Mouse (Mus musculus): ENCODE data around the gene Lilra6.
"Not testable (repeated sequence)": the region's sequence is repeated elsewhere in the genome, so short reads cannot be mapped to it uniquely, and the experiment has no call there.

The Lilra6 gene

DNA sequence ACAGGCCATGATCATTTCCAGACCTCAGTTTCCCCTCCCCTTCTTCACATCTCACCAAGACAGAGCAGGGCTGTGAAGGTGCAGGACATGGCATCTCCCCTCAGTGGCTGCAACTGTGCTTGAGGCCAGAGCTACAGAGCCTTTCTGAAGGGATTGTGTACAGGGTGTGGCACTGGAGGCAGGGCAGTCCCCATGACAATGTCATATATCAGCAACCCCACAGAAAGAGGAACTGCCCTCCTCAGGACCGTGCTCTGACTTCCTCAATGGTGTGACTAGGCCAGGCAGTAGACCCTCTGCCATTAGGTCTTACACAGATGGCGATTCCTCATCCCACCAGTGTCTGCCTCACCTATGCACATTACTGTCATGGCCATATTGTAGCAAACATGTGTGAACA lies at the start of gene Lilra6:
Gene Lilra6 (minus strand): TSS at position 117 of the 400 bp plus-strand sequence.
- DNase-seq = not testable (repeated sequence)

DNA sequence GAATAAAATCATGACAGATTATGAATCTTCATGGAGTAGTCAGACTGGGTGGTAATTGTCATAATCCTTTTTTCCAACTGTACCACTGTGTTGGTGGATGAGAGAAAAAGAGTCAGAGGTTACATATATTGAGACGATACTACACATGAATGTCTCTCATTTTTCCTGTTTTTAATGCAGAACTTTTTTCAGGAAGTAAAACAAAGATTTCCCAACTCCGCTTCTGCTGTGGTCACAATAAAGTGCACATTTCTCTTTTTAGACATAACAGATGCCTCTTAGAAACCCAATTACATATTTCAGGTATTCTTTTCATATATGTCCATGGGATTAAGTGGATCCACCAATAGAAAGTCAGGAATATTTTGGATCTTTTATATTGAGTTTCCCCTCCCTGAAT lies 46.7 kb upstream of the Lilra6 start:
- DNase-seq = no peak

DNA sequence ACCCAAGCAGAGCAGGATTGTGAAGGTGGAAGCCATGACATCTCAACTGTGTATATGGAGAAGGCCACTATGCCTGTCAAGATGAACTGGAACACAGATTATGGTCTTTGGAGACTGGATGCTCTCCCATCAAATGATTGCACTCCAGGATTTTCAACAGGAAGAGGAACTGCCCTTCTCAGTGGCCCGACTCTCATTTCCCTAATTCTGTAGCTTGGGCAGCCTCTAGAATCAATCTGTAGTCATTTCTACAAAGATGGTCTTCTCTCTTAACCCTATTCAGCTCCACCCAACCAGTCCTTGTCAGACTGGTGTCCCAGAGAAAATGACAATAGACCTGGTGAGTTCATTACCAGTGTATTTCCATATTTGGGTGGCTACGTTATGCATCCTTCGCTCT lies 42.1 kb upstream of the Lilra6 start:
- DNase-seq = no peak

DNA sequence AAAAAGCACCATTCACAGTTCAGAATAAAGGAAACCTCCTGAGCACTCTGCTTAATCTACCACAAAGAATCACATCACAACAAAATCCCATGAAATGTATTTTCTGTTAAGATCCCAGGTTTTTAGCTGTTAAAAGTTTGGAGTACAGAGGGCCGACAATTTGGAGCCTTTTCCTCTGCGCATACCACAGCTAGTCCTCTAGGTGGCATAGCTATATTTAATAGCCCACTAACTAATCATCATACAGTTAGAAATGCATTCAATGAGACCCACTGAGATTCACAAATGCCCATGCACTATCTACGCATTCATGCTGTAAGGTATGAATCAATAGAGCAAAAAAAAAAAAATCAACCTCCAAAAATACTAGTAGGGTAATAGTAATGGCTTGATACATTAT lies 33.9 kb upstream of the Lilra6 start:
- DNase-seq = no peak

DNA sequence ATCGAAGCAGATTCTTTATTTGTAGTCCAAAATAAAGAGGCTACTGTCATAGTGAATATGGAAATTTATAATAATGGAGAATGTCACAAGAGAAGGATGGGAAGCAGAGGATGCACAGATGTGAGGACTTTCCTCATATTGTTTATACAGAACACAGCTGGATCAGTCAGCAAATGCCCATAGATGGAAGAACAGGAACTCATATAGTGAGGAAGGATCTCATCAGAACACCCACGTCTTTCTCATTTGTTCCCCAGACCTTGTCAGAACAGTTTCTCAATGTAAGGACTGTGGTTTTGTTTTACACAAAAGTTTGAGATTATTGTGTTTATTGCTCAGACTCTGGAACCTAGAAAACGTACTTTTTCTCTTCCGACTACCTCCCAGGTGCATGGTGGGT lies 32.9 kb upstream of the Lilra6 start:
- no peak for DNase-seq

DNA sequence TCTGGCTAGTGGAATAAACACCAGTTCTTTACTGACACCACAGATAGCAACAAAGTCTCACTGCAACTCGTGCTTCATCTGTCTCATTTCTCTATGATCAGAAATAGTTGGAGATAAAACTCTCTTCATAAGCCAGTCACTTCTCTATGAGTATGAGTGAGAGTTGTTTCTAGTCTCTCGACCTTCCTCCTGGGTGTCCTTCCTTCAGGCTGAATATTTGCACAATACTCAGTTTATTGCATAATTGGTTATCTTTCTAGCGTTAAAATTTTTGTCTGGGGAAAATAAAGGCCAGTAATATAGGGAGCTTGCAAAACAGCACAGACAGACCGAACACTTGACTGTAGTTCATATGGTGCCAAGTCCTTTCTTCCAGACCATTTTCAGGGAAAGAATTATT lies 30.8 kb upstream of the Lilra6 start:
- DNase-seq = no peak

DNA sequence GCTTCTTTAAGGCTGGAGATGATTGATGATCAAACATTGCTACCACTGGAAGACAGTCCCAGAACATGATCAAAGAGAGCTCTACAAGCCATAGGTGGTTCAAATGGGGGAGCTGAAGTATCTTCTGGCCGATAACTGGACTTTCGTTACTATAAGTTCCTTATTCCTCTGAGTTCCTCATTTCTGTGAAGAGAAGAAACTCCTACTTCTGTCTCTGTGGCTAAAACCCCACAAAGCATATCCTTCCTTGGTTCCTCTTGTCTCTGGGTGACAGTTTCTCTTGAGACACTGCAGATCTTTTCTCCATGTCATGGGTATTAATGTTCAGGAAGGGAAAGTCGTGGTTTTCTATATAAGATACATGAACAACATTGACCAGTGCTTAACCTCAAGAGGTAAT lies 25.6 kb upstream of the Lilra6 start:
- DNase-seq = no peak

GRCm38 (mm10) chr7:3939866-3940525 lies 24.7 kb upstream of the Lilra6 start:
- DNase-seq = no peak

GRCm38 (mm10) chr7:3935473-3935872 lies 20.2 kb upstream of the Lilra6 start:
- DNase-seq = not testable (repeated sequence)

DNA sequence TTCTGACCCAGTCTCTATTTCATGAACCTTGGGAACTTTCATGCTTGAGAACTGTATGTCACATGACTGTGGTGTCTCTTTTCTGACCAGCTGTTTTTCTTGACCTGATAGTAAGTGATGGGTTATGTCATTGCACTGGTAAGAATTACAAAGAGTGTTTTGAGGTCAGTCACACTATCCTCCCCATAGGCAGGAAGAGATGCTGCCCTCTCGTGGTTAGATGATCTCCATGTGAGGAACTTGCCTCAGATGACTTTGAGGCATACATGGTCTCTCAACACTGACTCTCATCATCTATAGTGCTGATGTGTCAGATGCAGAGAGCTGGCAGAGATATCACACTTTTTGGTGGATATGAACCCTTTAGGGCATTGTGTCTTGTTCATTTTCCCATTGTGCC lies 11.6 kb downstream of the Lilra6 start:
- no peak for DNase-seq

- not testable (repeated sequence) for DNase-seq
Measured at GRCm38 (mm10) chr7:3898036-3898590, 17.2 kb downstream of the Lilra6 start, which contains the start of gene Gm14548. TSS of gene Gm14548 (minus strand) at chr7:3898120.

DNA sequence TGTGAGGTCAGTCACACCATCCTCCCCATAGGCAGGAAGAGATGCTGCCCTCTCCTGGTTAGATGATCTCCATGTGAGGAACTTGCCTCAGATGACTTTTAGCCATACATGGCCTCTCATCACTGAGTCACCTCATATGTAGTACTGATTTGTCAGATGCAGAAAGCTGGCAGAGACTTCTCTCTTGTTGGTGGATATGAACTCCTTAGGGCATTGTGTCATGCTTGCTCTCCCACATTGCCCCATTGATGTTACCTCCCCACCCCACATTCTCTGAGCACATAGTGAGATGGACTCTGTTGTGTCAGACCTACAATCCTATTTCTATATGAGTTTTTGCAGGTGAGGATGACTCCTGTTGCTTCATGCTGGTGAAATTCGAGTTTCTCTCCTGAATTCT lies 40.3 kb downstream of the Lilra6 start:
- not testable (repeated sequence) for DNase-seq

Data from cerebellum, adult 9-10 months (tissue).